Mouse (Mus musculus): Measurements from ENCODE around the gene Itga3.

The Itga3 gene

DNA sequence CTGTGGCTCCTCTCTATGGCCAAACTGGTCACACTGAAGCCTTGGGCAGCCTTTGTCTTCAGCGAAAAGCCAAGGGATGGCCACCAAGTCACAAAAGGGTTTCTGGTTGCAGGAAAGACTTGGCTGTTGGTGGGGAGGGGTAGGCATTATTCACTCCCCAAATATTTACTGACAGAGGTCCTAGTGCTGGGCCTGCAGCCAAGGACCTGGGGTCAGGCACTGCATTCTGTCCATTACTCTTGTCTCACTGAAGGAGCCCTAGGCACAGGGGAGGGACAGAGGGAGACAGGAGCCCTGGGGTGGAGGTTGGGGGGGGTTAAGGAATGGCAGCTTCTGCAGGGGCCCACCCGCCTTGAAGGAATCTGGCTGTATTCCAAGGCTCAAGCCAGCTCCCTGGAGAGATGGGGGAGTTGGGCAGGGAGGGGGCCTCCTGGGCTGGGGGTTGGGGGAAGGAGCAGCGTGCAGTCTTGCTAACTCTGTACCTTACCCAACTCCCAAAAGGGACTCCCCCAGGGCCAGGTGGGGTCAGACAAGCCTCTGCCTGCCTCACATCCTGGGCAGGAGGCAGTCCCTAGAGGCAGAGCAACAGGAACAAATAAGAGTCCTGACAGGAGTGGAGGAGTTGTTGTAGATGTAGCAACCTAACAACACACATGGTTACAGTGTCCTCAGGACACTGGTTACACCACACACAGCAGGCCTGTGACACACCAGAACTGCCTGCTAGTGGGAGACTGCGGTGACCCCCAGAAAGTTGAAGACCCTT lies 20.2 kb upstream of the Itga3 start:
- CTCF ChIA-PET: no interaction called here

DNA sequence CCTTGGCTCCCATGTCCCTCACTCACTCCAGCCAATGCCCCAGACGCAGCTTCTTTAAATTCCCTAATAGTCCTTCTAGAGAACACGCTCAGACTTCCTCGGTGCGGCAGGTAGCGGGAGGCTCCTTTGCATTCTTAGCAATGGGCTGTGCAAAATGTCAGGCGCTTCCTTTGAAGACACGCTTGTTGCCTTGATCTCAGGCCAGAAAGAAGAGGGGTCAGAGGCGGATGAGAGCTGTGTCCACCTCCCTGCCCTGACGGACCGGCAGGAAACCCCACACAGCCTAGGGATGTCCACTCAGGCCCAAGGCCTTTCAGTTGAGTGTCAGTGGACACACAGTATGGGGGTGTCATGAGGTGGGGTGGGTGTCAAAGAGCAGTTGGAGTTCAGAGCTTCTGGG lies 19.0 kb upstream of the Itga3 start:
- CTCF ChIA-PET: no interaction called here

DNA sequence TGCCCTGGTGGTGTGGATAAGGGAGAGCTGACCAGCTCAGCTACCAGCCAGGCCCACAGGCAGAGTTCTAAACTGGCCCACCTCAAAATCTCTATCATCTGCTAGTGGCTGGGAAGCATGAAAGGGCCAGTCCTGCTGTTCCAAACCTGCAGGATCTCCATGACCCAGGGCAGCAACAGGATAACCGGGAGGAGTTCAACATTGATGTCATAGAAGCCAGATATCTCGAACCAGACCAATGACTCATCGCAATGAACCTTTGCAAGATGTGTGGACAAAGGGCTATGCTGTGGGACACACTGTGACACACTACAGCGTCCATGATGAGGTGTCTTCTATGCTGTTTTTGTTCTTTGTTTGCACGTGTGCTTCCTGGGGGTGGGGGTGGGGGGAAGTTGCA lies 16.5 kb upstream of the Itga3 start:
- CTCF ChIA-PET: no interaction called here

DNA sequence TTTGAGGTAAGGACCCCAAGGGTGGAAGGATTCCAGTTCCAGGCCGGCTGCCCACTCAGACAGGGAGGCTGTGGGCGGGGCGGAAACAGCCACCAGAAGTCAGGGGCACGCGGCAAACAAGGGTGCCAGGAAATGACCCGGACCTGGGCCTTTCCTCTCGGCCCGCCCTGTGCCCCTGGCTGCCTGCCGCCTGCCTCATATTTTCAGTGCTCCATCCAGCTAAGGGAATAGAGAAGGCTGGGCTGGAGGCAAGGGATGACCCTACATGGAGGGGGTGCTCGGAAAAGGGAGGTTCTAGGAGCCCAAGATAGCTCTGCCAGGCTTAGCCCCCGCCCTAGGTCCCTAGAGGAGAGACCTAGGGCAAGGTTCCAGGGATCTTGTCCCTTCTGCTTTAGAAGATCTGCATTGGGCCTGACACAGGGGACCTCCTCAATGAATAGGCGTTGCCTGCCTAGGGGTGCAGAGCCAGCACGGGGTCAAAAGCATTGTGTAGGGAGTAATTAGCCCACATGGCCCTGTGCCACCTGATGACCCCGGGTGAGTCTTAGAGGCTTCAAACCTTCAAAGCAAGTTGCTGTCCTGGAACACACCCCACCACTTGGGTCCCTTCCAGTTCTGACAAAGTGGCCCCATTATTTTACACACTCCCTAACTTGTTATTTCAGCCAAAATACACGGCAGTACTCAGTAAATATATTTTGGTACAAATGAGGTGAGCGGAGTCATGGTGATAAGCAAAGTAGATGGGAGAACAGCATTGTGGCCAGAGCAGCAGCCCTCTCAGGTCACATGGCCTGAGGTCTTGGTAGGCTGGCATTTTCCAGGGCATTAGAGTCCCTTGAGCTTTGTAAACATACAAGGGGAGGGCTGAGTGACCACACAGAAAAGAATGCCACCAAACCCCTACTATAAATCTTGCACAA lies 12.5 kb upstream of the Itga3 start:
- CTCF ChIA-PET: no interaction called here

DNA sequence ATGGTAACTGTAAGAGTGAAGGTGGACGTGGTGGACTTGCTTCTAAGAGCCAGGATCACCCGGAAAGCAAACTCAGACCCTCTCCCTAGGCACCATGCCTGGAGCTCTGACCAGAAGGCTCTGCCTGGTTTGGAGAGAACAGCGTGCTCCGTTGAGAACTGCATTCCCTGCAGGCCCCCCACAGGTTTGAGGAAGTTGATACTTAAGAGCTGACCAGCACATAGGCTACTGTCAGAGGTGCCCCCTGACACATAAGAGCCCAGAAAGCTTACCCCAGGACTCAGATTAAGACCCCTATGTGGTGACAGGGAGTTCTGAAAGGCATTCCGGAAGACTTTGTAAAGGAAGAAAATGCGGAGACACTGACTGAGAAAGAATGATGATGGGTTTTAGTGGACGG lies 11.7 kb upstream of the Itga3 start:
- CTCF ChIA-PET: no interaction called here

DNA sequence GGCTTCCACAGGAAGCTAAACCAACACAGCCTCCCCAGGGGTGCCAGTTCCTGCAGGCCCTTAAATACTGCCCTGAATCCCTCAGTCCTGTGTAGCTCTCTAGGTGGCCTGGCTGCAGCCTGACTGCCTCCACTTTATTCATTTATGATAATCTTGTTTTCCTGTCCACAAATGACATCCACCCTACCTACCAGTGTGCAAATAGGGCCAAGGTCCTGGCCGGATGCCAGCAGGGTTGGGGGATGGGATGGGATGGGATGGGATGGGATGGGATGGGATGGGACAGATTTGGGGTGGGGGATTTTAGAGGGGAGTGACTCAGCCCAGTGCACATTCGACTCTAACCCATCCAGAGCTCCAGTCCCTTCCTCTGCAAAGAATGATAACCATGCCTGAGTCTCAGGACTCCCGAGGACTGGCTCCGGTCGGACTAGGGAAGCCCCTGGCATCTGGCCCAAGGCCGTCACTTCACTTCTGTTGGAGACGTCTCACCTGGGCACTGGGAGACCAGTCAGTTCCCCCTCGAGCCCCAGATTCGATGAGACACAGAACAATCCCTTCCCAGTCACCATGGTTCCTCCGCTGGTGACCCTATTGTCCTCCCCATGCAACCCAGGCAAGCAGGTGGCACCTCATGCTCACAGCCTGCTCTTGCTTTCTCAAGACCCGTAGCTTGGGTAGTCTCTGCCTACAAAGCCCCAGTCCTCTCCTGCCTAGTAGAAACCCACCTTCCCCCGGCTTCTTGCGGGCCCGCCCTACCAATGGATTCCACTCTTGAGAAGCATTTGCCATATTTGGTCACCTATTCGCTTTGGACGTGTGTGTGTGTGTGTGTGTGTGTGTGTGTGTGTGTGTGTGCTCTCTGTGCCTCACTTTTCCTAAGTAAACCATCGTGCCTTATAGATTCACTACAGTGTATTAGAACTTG lies 11.0 kb upstream of the Itga3 start:
- CTCF ChIA-PET: no interaction called here

DNA sequence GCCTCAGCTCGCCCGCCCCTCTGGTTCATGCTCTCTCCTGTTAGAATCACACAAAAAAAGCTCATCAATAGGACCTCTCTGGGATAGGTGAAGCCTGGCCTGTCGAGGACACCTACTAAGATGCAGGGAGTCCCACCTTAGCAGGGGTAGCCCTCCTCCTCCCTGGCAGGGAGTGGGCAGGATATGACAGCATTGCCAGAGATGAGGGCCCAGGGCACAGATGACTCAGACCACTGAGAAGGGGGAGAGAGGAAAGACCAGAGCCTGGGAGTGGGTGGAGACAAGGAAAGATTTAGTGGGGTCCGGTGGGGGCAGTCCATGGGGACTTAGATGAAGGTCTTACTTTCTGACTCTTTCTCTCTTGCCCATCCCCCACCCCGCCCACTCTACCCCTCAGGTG lies 9.6 kb upstream of the Itga3 start:
- CTCF ChIA-PET: no interaction called here

DNA sequence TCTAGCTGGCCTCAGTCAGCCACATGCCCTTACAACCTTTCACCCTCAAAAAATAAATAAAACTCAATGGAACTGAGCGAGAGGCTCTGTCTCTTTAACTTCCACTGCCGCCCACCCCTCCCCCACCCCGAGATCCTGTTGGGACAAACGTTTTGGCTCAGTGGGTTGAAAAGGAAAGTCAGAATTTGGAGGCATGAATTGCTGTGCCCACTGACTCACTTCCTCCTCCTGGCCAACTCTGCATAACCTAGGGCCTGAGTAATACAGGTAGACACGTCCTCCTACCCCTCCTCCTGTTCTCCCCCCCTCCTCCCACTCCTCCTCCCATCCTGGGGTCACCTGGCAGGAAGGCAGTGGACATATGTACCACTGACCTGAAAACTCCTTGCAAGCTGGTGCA lies 9.1 kb upstream of the Itga3 start:
- CTCF ChIA-PET: no interaction called here

DNA sequence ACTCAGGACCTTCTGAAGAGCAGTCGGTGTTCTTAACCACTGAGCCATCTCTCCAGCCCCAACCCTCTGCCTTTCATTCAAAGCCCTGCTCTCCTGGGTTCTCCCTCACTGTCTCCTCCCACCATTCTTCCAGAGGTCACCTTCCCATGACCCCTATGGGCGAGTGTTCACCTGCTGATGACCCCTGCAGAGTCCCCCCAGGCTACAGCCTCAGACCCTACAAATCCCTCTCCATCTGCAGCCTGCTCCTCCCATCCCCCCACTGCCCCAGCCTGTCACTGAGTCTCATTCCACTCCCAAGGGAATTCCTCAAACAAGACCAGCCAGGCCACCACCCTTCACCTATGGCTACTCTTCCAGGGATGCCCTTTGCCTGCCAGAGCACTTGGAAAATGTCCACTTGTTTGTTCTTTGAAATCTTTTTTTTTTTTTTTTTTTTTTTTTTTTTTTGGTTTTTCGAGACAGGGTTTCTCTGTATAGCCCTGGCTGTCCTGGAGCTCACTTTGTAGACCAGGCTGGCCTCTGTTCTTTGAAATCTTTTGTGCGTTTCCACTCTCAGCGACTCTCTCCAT lies 8.3 kb upstream of the Itga3 start:
- CTCF ChIA-PET: no interaction called here

DNA sequence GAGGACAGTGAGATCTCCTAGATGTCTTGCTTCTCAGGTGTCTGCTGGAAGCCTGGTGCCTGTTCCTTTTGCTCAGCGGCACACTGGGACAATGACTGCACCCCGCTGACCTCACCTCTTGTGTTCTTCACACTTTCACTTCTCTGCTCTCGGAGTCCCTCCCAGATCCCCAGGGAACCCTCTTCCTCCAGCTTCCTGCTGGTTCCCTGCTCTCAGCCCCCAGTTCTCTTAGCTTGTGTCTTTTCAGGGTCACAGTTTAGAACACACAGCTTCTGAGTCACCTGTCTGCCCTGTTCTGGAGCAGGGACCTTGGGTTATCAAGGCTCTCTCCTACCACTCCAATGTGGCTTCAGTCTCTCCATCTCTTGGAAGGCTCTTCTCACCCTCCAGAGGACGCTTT lies 7.6 kb upstream of the Itga3 start:
- CTCF ChIA-PET: no interaction called here

DNA sequence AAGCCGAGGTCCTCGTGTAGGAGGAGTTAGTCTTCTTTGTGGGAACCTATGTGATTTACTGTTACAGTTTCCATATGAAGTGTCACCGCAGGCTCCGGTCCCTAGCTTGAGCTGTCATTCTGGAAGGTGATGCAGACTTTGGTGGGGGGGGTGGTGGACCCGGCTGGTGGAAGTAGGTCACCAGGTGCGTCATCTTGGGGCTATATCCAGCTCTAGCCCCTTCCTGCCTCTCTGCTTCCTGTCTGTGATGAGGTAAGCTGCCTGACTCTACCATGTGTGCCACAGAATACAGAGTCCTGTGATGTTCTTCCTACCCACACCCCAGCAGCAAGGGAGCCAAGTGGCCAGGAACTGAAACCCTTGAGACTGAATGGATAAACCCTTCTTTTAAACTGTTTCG lies 6.3 kb upstream of the Itga3 start:
- CTCF ChIA-PET: no interaction called here

DNA sequence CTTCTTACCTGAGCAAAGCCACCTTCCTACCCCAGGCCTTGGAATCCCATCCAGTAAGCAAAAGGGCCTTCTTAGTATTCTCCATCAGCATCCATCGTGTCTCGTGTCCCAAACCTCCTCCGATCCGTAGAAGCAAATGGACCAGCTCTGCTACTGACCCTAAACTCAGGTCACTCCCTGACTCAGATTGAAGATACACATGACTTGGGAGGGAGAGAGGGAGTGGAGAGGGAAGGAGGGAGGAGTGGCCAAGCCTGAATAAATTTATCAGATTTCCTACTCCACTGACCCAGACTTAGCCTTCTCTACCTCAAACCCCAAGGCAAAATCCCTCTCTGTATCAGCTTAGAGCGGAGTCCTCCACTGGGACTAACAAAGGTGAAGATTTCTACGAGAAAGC lies 4.2 kb upstream of the Itga3 start:
- CTCF ChIA-PET: no interaction called here

DNA sequence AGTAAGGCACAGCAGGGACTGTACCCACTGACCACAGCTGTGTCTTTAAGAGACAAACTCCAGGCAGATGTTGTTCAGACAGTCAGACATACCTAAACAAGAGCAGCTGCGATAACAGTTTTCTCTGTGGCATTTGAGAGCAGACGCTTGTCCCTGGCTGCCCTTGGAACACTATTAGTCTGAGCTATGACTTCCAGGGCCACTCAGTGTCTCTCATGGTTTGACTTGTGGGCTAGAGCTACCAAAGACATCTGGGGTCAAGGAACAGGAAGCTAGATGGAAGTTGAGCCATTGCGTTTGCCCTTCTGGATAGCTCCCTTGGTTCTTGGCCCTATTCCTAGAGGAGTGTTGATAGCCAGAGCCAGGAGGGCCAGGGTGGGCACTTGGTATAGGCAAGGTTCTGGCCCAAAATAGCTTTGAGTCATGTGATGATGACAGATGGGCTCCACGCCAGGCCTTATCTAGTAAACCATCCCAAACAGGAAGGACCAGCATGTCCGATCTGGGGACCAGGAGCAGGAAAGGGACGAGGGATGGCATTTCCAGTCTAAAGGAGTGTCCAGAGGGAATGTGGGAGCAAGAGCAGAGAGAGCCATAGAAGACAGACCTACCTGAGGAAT lies 2.8 kb upstream of the Itga3 start:
- CTCF ChIA-PET: no interaction called here

DNA sequence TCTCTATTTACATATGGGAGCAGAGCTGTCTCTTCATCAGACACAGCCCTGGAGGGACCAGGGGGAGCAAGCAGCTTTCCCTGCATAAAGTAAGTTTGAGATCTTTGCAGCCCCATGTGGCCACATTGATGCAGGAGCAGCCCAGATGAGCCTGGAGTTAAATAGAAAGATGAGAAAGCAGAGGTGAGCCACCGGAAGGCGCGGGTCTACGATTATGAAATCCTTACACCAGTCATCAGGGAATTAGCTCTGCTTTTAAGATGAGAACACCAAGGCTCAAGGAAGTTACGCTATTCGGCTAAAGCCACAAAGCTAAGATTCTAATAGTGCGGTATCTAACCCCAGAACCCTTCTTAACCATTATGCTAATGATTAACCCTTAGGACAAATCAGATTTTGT lies 1.4 kb upstream of the Itga3 start:
- CTCF ChIA-PET: no interaction called here

DNA sequence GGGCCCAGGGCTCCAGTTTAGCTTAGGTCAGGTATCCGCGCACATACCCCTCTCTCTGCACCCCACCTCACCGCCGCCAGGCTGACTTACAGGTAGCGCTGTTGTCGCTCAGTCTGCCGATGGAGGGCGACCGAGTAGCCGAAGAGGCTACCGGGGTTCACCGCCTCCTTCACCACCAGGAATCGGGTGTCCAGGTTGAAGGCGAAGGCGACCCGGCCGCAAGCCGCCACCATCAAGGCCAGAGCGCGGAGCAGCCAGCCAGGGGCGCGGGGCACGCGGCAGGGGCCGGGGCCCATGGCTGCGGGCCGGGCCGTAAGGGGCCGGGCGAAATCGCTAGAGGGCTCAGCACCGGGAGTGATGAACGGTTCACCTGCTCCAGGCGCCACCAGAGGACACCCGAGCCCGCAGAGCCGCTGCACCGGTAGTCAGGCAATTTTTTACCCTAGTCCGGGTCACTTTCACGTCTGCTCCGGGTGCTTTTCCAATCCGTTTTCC lies 513 bp downstream of the Itga3 start:
- CTCF ChIA-PET: interaction anchor here (0.6 kb wide), 1 partner anchor 1424 kb away, joined by 3 read pairs; no protein-coding TSS in a partner anchor

DNA sequence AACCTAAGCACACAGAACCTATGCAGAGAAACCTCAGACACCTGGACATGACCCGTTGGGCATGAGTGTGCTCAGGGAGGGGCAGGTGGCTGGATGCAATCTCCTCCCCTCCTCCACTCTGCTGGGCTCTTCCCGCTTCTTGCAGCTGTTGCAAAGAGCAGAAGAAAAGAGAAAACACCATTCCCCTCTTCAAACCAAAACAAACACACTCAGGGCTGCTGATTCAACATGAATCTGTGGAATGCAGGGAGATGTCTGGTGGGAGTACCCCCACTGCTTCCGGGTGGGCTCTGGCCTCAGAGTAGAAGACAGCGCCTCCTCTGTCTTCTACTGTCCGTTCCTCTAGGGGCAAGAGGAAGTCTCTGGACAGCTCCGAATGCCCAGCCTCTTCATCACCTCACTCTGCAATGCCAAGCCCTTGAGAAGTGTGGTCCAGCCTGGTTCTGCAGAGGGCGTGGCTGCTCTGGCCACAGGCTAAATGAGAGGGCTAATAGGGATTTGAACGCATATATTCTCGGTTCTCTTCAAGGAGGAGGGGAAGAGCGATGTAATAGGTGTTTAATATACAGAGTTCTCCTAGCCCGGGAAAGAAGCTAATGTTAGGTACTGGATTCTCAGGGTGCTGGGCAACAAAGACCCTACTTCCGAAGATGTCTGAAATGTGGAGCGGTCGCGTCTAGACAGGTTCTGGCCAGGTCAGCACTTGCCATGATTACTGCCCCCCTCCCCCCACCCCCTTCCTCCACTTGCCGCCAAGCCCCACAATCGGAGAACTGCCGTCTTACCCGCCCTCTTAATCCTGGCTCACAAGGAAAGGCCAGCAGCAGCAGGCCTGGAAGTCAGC lies 1.2 kb downstream of the Itga3 start:
- CTCF ChIA-PET: no interaction called here

DNA sequence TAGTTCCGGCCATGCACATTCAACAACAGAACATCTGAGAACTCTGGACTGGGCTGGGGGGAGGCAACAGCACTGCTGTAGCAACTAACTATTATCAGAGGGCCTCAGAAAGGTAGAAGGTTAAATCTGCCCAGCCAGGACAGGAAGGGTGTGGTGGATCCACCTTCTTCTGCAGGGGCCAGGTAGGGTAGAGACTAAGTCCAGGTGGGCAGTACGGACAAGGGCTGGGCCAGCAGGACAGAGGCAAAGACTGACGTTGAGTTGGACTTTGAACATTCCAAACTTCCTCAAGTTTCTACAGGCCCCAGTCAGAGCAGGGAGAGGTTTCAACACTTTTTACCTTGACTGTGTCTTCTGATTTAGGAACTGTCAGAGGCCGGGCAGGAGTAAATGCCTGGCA lies 1.9 kb downstream of the Itga3 start:
- CTCF ChIA-PET: interaction anchor here (0.5 kb wide), 1 partner anchor 28 kb away, joined by 3 read pairs; no protein-coding TSS in a partner anchor

DNA sequence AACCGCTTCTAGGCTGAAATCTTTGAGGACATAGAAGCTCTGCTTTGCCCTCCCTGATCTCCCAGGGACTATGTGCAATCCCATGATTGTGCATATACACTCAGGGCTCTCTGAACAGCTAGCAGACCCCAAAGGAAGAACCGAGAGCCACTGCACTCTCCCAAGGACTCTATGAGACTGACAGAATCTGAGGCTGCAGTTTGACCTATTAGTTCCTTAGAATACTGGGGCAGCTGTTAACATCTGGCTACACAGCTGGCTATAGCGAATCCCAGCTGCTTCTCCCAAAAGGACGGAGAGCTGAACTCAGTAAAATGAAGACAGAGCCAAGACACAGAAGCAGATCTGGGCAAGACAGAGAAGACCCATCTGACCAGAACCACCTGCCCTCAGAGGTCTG lies 2.8 kb downstream of the Itga3 start:
- CTCF ChIA-PET: no interaction called here

DNA sequence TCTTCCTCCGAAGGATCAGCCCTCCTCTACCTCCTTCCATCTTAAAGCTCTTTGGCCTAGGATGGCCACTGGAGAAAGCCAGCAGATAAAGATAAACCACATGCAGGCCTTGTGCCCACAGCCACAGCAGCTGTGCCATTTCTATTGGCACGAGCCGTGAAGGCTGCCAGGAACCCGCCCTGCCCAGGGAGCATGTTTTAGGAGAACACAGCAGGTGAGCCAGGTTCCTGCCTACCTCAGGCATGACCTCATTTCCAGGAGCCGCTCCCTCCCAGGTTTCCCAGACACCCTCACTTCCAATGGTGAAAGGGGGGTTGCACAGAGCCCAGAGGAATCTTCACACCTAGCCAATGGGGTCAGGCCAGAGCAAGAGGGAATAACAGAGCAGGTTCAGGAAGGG lies 3.8 kb downstream of the Itga3 start:
- CTCF ChIA-PET: no interaction called here

DNA sequence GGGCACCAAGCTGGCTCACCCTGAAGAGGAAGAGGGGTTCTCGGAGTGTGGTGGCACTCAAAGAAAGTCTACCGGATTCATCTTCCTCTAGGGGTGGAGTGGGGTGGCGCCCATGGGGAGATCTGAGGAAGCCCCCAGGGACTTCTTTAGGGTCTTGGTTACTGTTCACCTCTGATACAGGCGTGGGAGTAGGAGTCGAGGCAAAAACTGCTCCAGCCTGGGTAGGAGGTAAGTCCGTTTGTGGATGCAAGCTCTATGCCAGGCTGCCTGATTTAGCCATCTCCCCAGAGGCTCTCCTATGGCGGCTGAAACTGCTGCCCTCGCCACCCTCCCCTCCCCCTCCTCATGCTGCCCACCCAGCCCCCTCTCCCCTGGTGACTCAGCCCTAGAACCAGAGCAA lies 4.5 kb downstream of the Itga3 start:
- CTCF ChIA-PET: no interaction called here
